Mouse (Mus musculus) right cerebral cortex, adult 18-20 months (tissue): ENCODE results near the gene Qars.
A peak's percentile ranks its signal among the peaks of the same experiment; 100 is the strongest.

Experiments used
- DNase-seq: peaks from one replicate; pipeline ENCODE4 v3.0.0; 2022; ENCODE audit warnings: mixed read lengths

The Qars gene

GRCm38 (mm10) chr9:108507619-108508434 is at the start of gene Qars:
Qars (plus strand) TSS chr9:108507706.
- peak; percentile 96 for DNase-seq

- no peak for DNase-seq
Measured at GRCm38 (mm10) chr9:108459939-108460318, 47.6 kb upstream of the Qars start.

GRCm38 (mm10) chr9:108460319-108461178 is 47.0 kb upstream of the Qars start, which contains the start of gene Ccdc71:
Ccdc71 (plus strand) TSS chr9:108460527.
- peak; percentile 90 for DNase-seq

- no peak for DNase-seq
Measured at GRCm38 (mm10) chr9:108461181-108461631, 46.3 kb upstream of the Qars start, which contains the start of gene Klhdc8b. Klhdc8b (minus strand) TSS chr9:108461581.

GRCm38 (mm10) chr9:108461675-108462074 is 45.8 kb upstream of the Qars start:
- no peak for DNase-seq

GRCm38 (mm10) chr9:108462192-108462591 is 45.3 kb upstream of the Qars start:
- no peak for DNase-seq

- no peak for DNase-seq
Measured at GRCm38 (mm10) chr9:108463713-108464112, 43.8 kb upstream of the Qars start.

GRCm38 (mm10) chr9:108466219-108466618 is 41.3 kb upstream of the Qars start:
- no peak for DNase-seq

GRCm38 (mm10) chr9:108469430-108469829 is 38.1 kb upstream of the Qars start:
- DNase-seq, result no peak

GRCm38 (mm10) chr9:108469845-108470244 is 37.7 kb upstream of the Qars start:
- no peak for DNase-seq

GRCm38 (mm10) chr9:108474528-108474927 is 33.0 kb upstream of the Qars start:
- no peak for DNase-seq

GRCm38 (mm10) chr9:108478638-108479156 is 28.8 kb upstream of the Qars start:
- DNase-seq, result no peak

GRCm38 (mm10) chr9:108479241-108479640 is 28.3 kb upstream of the Qars start:
- no peak for DNase-seq

- DNase-seq, result no peak
Measured at GRCm38 (mm10) chr9:108479721-108480351, 27.7 kb upstream of the Qars start, which contains the start of gene Lamb2. Lamb2 (plus strand) TSS chr9:108479736.

GRCm38 (mm10) chr9:108480813-108481519 is 26.5 kb upstream of the Qars start:
- DNase-seq, result no peak

GRCm38 (mm10) chr9:108481520-108482210 is 25.8 kb upstream of the Qars start:
- DNase-seq, result no peak

GRCm38 (mm10) chr9:108483051-108483790 is 24.3 kb upstream of the Qars start:
- DNase-seq, result no peak

GRCm38 (mm10) chr9:108484021-108484420 is 23.5 kb upstream of the Qars start:
- DNase-seq, result no peak

GRCm38 (mm10) chr9:108485301-108485875 is 22.1 kb upstream of the Qars start:
- no peak for DNase-seq

GRCm38 (mm10) chr9:108486973-108487530 is 20.5 kb upstream of the Qars start:
- no peak for DNase-seq
